Mouse (Mus musculus) monocyte, adult 2 months (primary cell): ENCODE data around the gene Erp27.

Experiments used
- DNase-seq, 2 experiments: peaks; one replicate each; pipeline ENCODE4 v3.0.0; 2022; ENCODE audit warnings: low spot score in 2 of 2, low read depth in 1 of 2

Erp27 gene

GRCm38 (mm10) chr6:136868921-136869320 lies 53.1 kb downstream of the Erp27 start:
- DNase-seq: no peak

- no peak for DNase-seq
These were observed 55.8 kb downstream of the Erp27 start for GRCm38 (mm10) chr6:136866150-136866549.

- DNase-seq: no peak
These were observed 56.6 kb downstream of the Erp27 start for GRCm38 (mm10) chr6:136865360-136865759.

DNA sequence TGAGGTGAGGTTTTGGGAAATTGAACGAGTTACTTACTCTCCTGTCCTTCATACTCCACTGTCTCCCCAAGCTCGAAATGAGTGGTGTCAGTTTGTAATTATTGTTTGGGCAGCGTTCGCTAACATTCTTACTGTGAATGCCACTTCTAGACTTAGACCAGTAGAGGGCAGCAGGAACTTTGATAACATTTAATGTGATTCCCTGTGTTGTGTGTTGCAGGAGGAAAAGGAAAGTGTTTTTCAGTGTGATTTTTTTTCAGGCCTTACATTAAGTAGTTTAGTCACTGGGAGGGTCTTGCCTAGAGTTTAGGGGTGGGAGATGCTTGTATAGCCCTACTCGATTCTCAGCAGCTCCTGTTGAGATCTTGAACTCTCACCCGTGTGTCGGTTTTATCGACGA lies 61.0 kb downstream of the Erp27 start:
- no peak for DNase-seq

- no peak for DNase-seq
These were observed 63.6 kb downstream of the Erp27 start for GRCm38 (mm10) chr6:136858420-136858819.

GRCm38 (mm10) chr6:136857873-136858260 lies 64.1 kb downstream of the Erp27 start:
- no peak for DNase-seq
